Mouse (Mus musculus) CH12.LX (cell line): ENCODE measurements at regions not wholly inside any gene's neighbourhood (a gene's known extent, or its start where the extent isn't known, plus 50 kb on each side); places are given as distances from the start of the nearest gene placed in this dataset.

Experiments
- DNase-seq: peaks from one replicate; pipeline ENCODE4 v3.0.0-alpha.2; 2013; ENCODE audit errors: extremely low read depth
- H3K27ac ChIP-seq: 2 replicates; pipeline ENCODE4 v1.5.1; 2012; ENCODE audit warnings: low read depth, mild to moderate bottlenecking, control low read depth, moderate library complexity; ENCODE audit not compliant: insufficient read depth
- H3K27me3 ChIP-seq: replicated peaks from 2 replicates; pipeline ENCODE3; 2012; ENCODE audit warnings: inconsistent platforms
- H3K36me3 ChIP-seq, 2 experiments: replicated peaks in 1 of 2; 2 replicates each; pipeline versions ENCODE3 to v1.6.1; 2012; ENCODE audit warnings: inconsistent platforms in 1 of 2, low read length in 1 of 2, mild to moderate bottlenecking in 1 of 2, mixed read lengths in 1 of 2, moderate library complexity in 1 of 2; ENCODE audit not compliant: control insufficient read depth in 1 of 2, insufficient read depth in 1 of 2
- H3K4me1 ChIP-seq, 2 experiments: 2 replicates each; pipeline ENCODE4 v1.6.1; 2012; ENCODE audit warnings: inconsistent platforms in 1 of 2, moderate library complexity in 1 of 2; ENCODE audit not compliant: insufficient read depth in 2 of 2, control insufficient read depth in 1 of 2
- H3K4me2 ChIP-seq: 2 replicates; pipeline ENCODE4 v1.6.1; 2012; ENCODE audit warnings: low read depth, mild to moderate bottlenecking, control low read depth; ENCODE audit not compliant: poor library complexity, insufficient read depth, severe bottlenecking
- H3K4me3 ChIP-seq, 3 experiments: fragments of 150-350 bp in 1 of 3; sonication (generic) in 1 of 3; replicated peaks in 1 of 3; 2 replicates each; pipeline versions ENCODE3 to v1.5.1; 2011 to 2012; ENCODE audit warnings: low read depth in 2 of 3, low read length in 2 of 3, mild to moderate bottlenecking in 2 of 3, moderate library complexity in 2 of 3, control low read depth in 1 of 3, improper control_type of control experiment in 1 of 3, inconsistent platforms in 1 of 3, mixed read lengths in 1 of 3; ENCODE audit not compliant: poor library complexity in 1 of 3
- H3K79me2 ChIP-seq: replicated peaks from 2 replicates; pipeline ENCODE4 v1.6.1; 2012; ENCODE audit warnings: mild to moderate bottlenecking, moderate library complexity; ENCODE audit not compliant: control insufficient read depth, poor library complexity, insufficient read depth, severe bottlenecking; ENCODE audit errors: extremely low read depth
- H3K9ac ChIP-seq: 2 replicates; pipeline ENCODE4 v1.6.1; 2012; ENCODE audit warnings: low read depth, mild to moderate bottlenecking, control low read depth, moderate library complexity; ENCODE audit not compliant: insufficient read depth
- H3K9me3 ChIP-seq: replicated peaks from 2 replicates; pipeline ENCODE3; 2012; ENCODE audit warnings: low read length, inconsistent platforms, mixed read lengths
- BHLHE40 ChIP-seq: IDR thresholded peaks from 2 replicates; pipeline ENCODE4 v1.6.1; 2011; ENCODE audit warnings: mild to moderate bottlenecking, low read depth, low read length, improper control_type of control experiment
- CHD1 ChIP-seq: IDR thresholded peaks from 2 replicates; pipeline ENCODE4 v1.6.1; 2012; ENCODE audit warnings: low read depth, low read length, improper control_type of control experiment, inconsistent platforms
- CHD2 ChIP-seq: IDR thresholded peaks from 2 replicates; pipeline ENCODE4 v1.6.1; 2011; ENCODE audit warnings: low read length, improper control_type of control experiment
- E2F4 ChIP-seq: IDR thresholded peaks from 2 replicates; pipeline ENCODE4 v1.6.1; 2011; ENCODE audit warnings: low read depth, low read length, improper control_type of control experiment; ENCODE audit not compliant: insufficient replicate concordance
- ELF1 ChIP-seq: IDR thresholded peaks from 2 replicates; pipeline ENCODE4 v1.6.1; 2014; ENCODE audit warnings: low read depth, mild to moderate bottlenecking, inconsistent platforms, low read length, improper control_type of control experiment
- EP300 ChIP-seq: IDR thresholded peaks from 2 replicates; pipeline ENCODE4 v1.6.1; 2011; ENCODE audit warnings: low read length, improper control_type of control experiment
- GABPA ChIP-seq: IDR thresholded peaks from 2 replicates; pipeline ENCODE4 v1.6.1; 2012; ENCODE audit warnings: low read depth, low read length, improper control_type of control experiment, inconsistent platforms; ENCODE audit not compliant: insufficient replicate concordance
- HCFC1 ChIP-seq: IDR thresholded peaks from 2 replicates; pipeline ENCODE4 v1.6.1; 2012; ENCODE audit warnings: low read depth, mild to moderate bottlenecking, inconsistent platforms, low read length, improper control_type of control experiment
- PAX5 ChIP-seq: IDR thresholded peaks from 2 replicates; pipeline ENCODE4 v1.6.1; 2012; ENCODE audit warnings: low read length, inconsistent platforms, mixed read lengths
- POLR2AphosphoS2 ChIP-seq: IDR thresholded peaks from 2 replicates; pipeline ENCODE4 v1.6.1; 2011; ENCODE audit warnings: low read depth, low read length, improper control_type of control experiment
- RAD21 ChIP-seq: IDR thresholded peaks from 2 replicates; pipeline ENCODE4 v1.6.1; 2011; ENCODE audit warnings: low read depth, mild to moderate bottlenecking, low read length, improper control_type of control experiment, moderate library complexity
- SMC3 ChIP-seq: IDR thresholded peaks from 2 replicates; pipeline ENCODE4 v1.6.1; 2011; ENCODE audit warnings: low read depth, low read length, improper control_type of control experiment
- USF2 ChIP-seq: conservative IDR thresholded peaks from 2 replicates; pipeline ENCODE4 v1.6.1; 2011; ENCODE audit warnings: low read depth, low read length, improper control_type of control experiment
- ZMIZ1 ChIP-seq: IDR thresholded peaks from 2 replicates; pipeline ENCODE4 v1.6.1; 2012; ENCODE audit warnings: low read depth, mild to moderate bottlenecking, inconsistent platforms, low read length, improper control_type of control experiment
- dilution Hi-C: fragments of 300-500 bp; cut with MboI; formaldehyde crosslinking; loops from 2 replicates; pipeline ENCODE4 v1.14.3; 2020; ENCODE audit warnings: low sequenced_read_pairs; ENCODE audit not compliant: extremely low pct_unique_long_range_greater_than_20kb, extremely low pct_ligation_motif_present
- in situ Hi-C: fragments of 300-500 bp; cut with MboI; formaldehyde crosslinking; loops from 3 replicates; pipeline ENCODE4 v1.14.3; 2019; ENCODE audit warnings: low sequenced_read_pairs, low pct_ligation_motif_present, low pct_unique_long_range_greater_than_20kb, mixed read lengths

GRCm38 (mm10) chr1:16816572-16816971, 723.4 kb upstream of the 4930444P10Rik start:
- Histone ChIP-seq H3K4me1 (no peaks in the 10 kb centered on the region), H3K9ac (no peak overlapping the region), H3K4me2 (no peak overlapping the region), H3K9me3 (no peaks in the 10 kb centered on the region), H3K4me3 (no peak overlapping the region), H3K27me3 (no peaks in the 10 kb centered on the region), H3K27ac (no peak overlapping the region), H3K79me2 (no peaks in the 10 kb centered on the region), H3K36me3 (no peaks in the 10 kb centered on the region)
- in situ Hi-C loops (no loop called here), dilution Hi-C loops (no loop called here)
- no peak for DNase-seq
- TF ChIP-seq USF2 (no peak), CHD2 (no peak), ZMIZ1 (no peak), EP300 (no peak), CHD1 (no peak), E2F4 (no peak), SMC3 (no peak), HCFC1 (no peak), BHLHE40 (no peak), GABPA (no peak), ELF1 (no peak), POLR2AphosphoS2 (no peak), RAD21 (no peak)

GRCm38 (mm10) chr1:16815731-16816130, 722.6 kb upstream of the 4930444P10Rik start:
- no peaks in the 10 kb centered on the region for H3K9me3 ChIP-seq
- no peaks in the 10 kb centered on the region for H3K4me1 ChIP-seq
- no peaks in the 10 kb centered on the region for H3K36me3 ChIP-seq
- no peaks in the 10 kb centered on the region for H3K27me3 ChIP-seq
- H3K9ac ChIP-seq = no peak overlapping the region
- in situ Hi-C loops = no loop called here
- H3K79me2 ChIP-seq = no peaks in the 10 kb centered on the region
- H3K4me3 ChIP-seq = no peak overlapping the region
- no peak overlapping the region for H3K4me2 ChIP-seq
- dilution Hi-C loops = no loop called here
- no peak for TF ChIP-seq PAX5
- no peak for TF ChIP-seq CHD1
- no peak overlapping the region for H3K27ac ChIP-seq
- no peak for DNase-seq
